Mouse (Mus musculus) ovary, postnatal 36 days (tissue): ENCODE data around the gene Taar6.

ENCODE experiments used
- DNase-seq: peaks from one replicate; pipeline ENCODE4 v3.0.0; 2022; ENCODE audit warnings: low spot score, mixed read lengths

Taar6 gene

GRCm38 (mm10) chr10:23985546-23985945 lies at the start of gene Taar6:
Taar6 (minus strand) TSS chr10:23985646.
- DNase-seq, result no peak

GRCm38 (mm10) chr10:24031347-24031746 lies 45.9 kb upstream of the Taar6 start:
- no peak for DNase-seq

- no peak for DNase-seq
Observed at GRCm38 (mm10) chr10:24026922-24027321, 41.5 kb upstream of the Taar6 start, which contains the start of gene Taar7d. Taar7d (plus strand) TSS chr10:24027222.

GRCm38 (mm10) chr10:24008143-24008542 lies 22.7 kb upstream of the Taar6 start:
- DNase-seq, result no peak

- no peak for DNase-seq
Observed at GRCm38 (mm10) chr10:24007034-24007433, 21.6 kb upstream of the Taar6 start.

GRCm38 (mm10) chr10:24006442-24006841 lies 21.0 kb upstream of the Taar6 start:
- DNase-seq, result no peak

- DNase-seq, result no peak
Observed at GRCm38 (mm10) chr10:23999639-24000038, 14.2 kb upstream of the Taar6 start, which contains the start of gene Taar7b. Taar7b (plus strand) TSS chr10:23999939.

GRCm38 (mm10) chr10:23993381-23993780 lies 7.9 kb upstream of the Taar6 start, which contains the start of gene Taar7a:
Taar7a (minus strand) TSS chr10:23993481.
- DNase-seq, result no peak

GRCm38 (mm10) chr10:23986419-23986818 lies 973 bp upstream of the Taar6 start:
- no peak for DNase-seq

GRCm38 (mm10) chr10:23978901-23979705 lies 6.3 kb downstream of the Taar6 start:
- peak; percentile 71 for DNase-seq

- DNase-seq, result no peak
Observed at GRCm38 (mm10) chr10:23977958-23978357, 7.5 kb downstream of the Taar6 start.

- DNase-seq, result no peak
Observed at GRCm38 (mm10) chr10:23971256-23971655, 14.2 kb downstream of the Taar6 start.

- no peak for DNase-seq
Observed at GRCm38 (mm10) chr10:23970656-23971165, 14.7 kb downstream of the Taar6 start, which contains the start of gene Taar5. Taar5 (plus strand) TSS chr10:23970706.

- DNase-seq, result no peak
Observed at GRCm38 (mm10) chr10:23964921-23965610, 20.4 kb downstream of the Taar6 start.

GRCm38 (mm10) chr10:23963444-23963843 lies 22.0 kb downstream of the Taar6 start:
- no peak for DNase-seq

GRCm38 (mm10) chr10:23960444-23960915 lies 25.0 kb downstream of the Taar6 start, which contains the start of gene Taar4:
Taar4 (plus strand) TSS chr10:23960494.
- no peak for DNase-seq

- no peak for DNase-seq
Observed at GRCm38 (mm10) chr10:23959071-23959470, 26.4 kb downstream of the Taar6 start.

- DNase-seq, result no peak
Observed at GRCm38 (mm10) chr10:23951714-23952113, 33.7 kb downstream of the Taar6 start.

GRCm38 (mm10) chr10:23949508-23950005 lies 35.9 kb downstream of the Taar6 start, which contains the start of gene Taar3:
Taar3 (plus strand) TSS chr10:23949558.
- DNase-seq, result no peak

- no peak for DNase-seq
Observed at GRCm38 (mm10) chr10:23948026-23948425, 37.4 kb downstream of the Taar6 start.

- DNase-seq, result no peak
Observed at GRCm38 (mm10) chr10:23942465-23942864, 43.0 kb downstream of the Taar6 start.

- DNase-seq, result no peak
Observed at GRCm38 (mm10) chr10:23938312-23938711, 47.1 kb downstream of the Taar6 start, which contains the start of gene Taar2. Taar2 (plus strand) TSS chr10:23938572.
